Mouse (Mus musculus) gastrocnemius, postnatal 36 days (tissue): ENCODE measurements around the gene Vps35l. TPM values are rescaled to one million over a fixed set of nuclear protein-coding genes. Genes with fewer than 3 reads are reported as not detected.

Experiments
- DNase-seq, 2 experiments: peaks; one replicate each; pipeline ENCODE4 v3.0.0; 2022
- intact Hi-C: fragments of 180-260 bp; cut with DNase I; formaldehyde crosslinking; loops from one replicate; pipeline ENCODE4 v1.15.1; 2025
- long read RNA-seq, 2 experiments: library from polyadenylated mRNA; stranded (forward); transcript quantifications; one replicate each; pipeline ENCODE4 v2.0.0; 2021
- total RNA-seq, 2 experiments: library from RNA; stranded (reverse); gene quantifications; 2 replicates each; pipeline ENCODE4 v1.2.3; 2021

Vps35l gene
- total RNA-seq: 10 to 100 TPM; 17.7 to 20.2 TPM
- long read RNA-seq, experiment 1, full-length matches to known transcripts: 11 of 21 reads
- long read RNA-seq, experiment 1, partial matches to known transcripts: 2 of 21 reads
- long read RNA-seq, experiment 1, other reads (novel, unspliced or antisense): 8 of 21 reads
- long read RNA-seq, experiment 2, full-length matches to known transcripts: 11 of 15 reads
- long read RNA-seq, experiment 2, partial matches to known transcripts: 2 of 15 reads
- long read RNA-seq, experiment 2, other reads (novel, unspliced or antisense): 2 of 15 reads

GRCm38 (mm10) chr7:118739975-118740531 is at the start of gene Vps35l:
Vps35l (plus strand) TSS chr7:118740226.
- intact Hi-C loops: no loop called here
- DNase-seq: peak; percentile 66 to 72

GRCm38 (mm10) chr7:118691287-118691686 is 48.7 kb upstream of the Vps35l start:
- intact Hi-C loops: loop anchor here (10.0 kb wide), 1 partner anchor 236 kb away; no protein-coding TSS in a partner anchor
- DNase-seq: no peak

- intact Hi-C loops: loop anchor here (10.0 kb wide), 1 partner anchor 241 kb away; no protein-coding TSS in a partner anchor
- DNase-seq: no peak
Measured at GRCm38 (mm10) chr7:118696146-118696545, 43.9 kb upstream of the Vps35l start.

GRCm38 (mm10) chr7:118697168-118697567 is 42.9 kb upstream of the Vps35l start:
- DNase-seq: no peak
- intact Hi-C loops: loop anchor here (10.0 kb wide), 1 partner anchor 242 kb away; no protein-coding TSS in a partner anchor

- intact Hi-C loops: loop anchor here (10.0 kb wide), 1 partner anchor 244 kb away; no protein-coding TSS in a partner anchor
Measured at GRCm38 (mm10) chr7:118698882-118699281, 41.1 kb upstream of the Vps35l start.

GRCm38 (mm10) chr7:118703144-118703561 is 36.9 kb upstream of the Vps35l start:
- DNase-seq: no peak
- intact Hi-C loops: no loop called here

More at GRCm38 (mm10) chr7:118698882-118699281, 41.1 kb upstream of the Vps35l start:
- no peak for DNase-seq

GRCm38 (mm10) chr7:118704001-118704850 is 35.8 kb upstream of the Vps35l start:
- intact Hi-C loops: no loop called here
- no peak for DNase-seq

GRCm38 (mm10) chr7:118705101-118705961 is 34.7 kb upstream of the Vps35l start, which contains the start of gene Gde1:
Gde1 (minus strand) TSS chr7:118705778.
- peak; percentile 80 to 89 for DNase-seq
- intact Hi-C loops: no loop called here

GRCm38 (mm10) chr7:118706051-118706450 is 34.0 kb upstream of the Vps35l start:
- intact Hi-C loops: no loop called here
- no peak for DNase-seq

GRCm38 (mm10) chr7:118706488-118706887 is 33.5 kb upstream of the Vps35l start:
- intact Hi-C loops: no loop called here

GRCm38 (mm10) chr7:118707216-118707615 is 32.8 kb upstream of the Vps35l start:
- intact Hi-C loops: no loop called here

More at GRCm38 (mm10) chr7:118706488-118706887, 33.5 kb upstream of the Vps35l start:
- DNase-seq: no peak

GRCm38 (mm10) chr7:118708002-118708401 is 32.0 kb upstream of the Vps35l start:
- DNase-seq: no peak
- intact Hi-C loops: no loop called here

More at GRCm38 (mm10) chr7:118707216-118707615, 32.8 kb upstream of the Vps35l start:
- DNase-seq: no peak

- DNase-seq: no peak
- intact Hi-C loops: no loop called here
Measured at GRCm38 (mm10) chr7:118710776-118711175, 29.2 kb upstream of the Vps35l start.

- intact Hi-C loops: no loop called here
- peak; percentile 80 to 89 for DNase-seq
Measured at GRCm38 (mm10) chr7:118712228-118713173, 27.5 kb upstream of the Vps35l start, which contains the start of gene Ccp110. Ccp110 (plus strand) TSS chr7:118712552.

- intact Hi-C loops: no loop called here
- no peak for DNase-seq
Measured at GRCm38 (mm10) chr7:118714873-118715272, 25.2 kb upstream of the Vps35l start.

GRCm38 (mm10) chr7:118718066-118718465 is 22.0 kb upstream of the Vps35l start:
- intact Hi-C loops: no loop called here

GRCm38 (mm10) chr7:118723927-118724326 is 16.1 kb upstream of the Vps35l start:
- intact Hi-C loops: no loop called here
- no peak for DNase-seq

More at GRCm38 (mm10) chr7:118718066-118718465, 22.0 kb upstream of the Vps35l start:
- no peak for DNase-seq

GRCm38 (mm10) chr7:118725459-118725858 is 14.6 kb upstream of the Vps35l start:
- intact Hi-C loops: no loop called here
- DNase-seq: no peak
